Mouse (Mus musculus): ENCODE measurements around the gene Pla2g6. TPM values are rescaled to one million over a fixed set of nuclear protein-coding genes. Genes with fewer than 3 reads are reported as not detected.

Pla2g6 gene
- polyA plus RNA-seq, 1 experiment: 28.9 TPM

- no peak overlapping the region for H3K4me3 ChIP-seq (ENCODE audit: insufficient read depth, low read length)
- no peaks in the 10 kb centered on the region for H3K4me1 ChIP-seq (ENCODE audit: control insufficient read depth, insufficient read depth, low read length)
- H3K27ac ChIP-seq (ENCODE audit: insufficient read depth, low read length): no peak overlapping the region
- TF ChIP-seq POLR2A (IDR thresholded peaks at IDR 0.05; ENCODE audit: extremely low read depth, insufficient read depth, low read length) (no peak), CTCF (IDR thresholded peaks at IDR 0.05; ENCODE audit: extremely low read depth, insufficient read depth, low read length) (no peak)
Observed at GRCm38 (mm10) chr15:79268521-79268920, 59.7 kb downstream of the Pla2g6 start.

GRCm38 (mm10) chr15:79265384-79265783 is 62.8 kb downstream of the Pla2g6 start:
- no peaks in the 10 kb centered on the region for H3K4me1 ChIP-seq (ENCODE audit: control insufficient read depth, insufficient read depth, low read length)
- TF ChIP-seq CTCF (IDR thresholded peaks at IDR 0.05; ENCODE audit: extremely low read depth, insufficient read depth, low read length) (no peak), POLR2A (IDR thresholded peaks at IDR 0.05; ENCODE audit: extremely low read depth, insufficient read depth, low read length) (no peak)
- H3K4me3 ChIP-seq (ENCODE audit: insufficient read depth, low read length): no peak overlapping the region
- H3K27ac ChIP-seq (ENCODE audit: insufficient read depth, low read length): no peak overlapping the region

- no peak for TF ChIP-seq CTCF (IDR thresholded peaks at IDR 0.05; ENCODE audit: extremely low read depth, insufficient read depth, low read length)
- no peak overlapping the region for H3K4me3 ChIP-seq (ENCODE audit: insufficient read depth, low read length)
- no peak overlapping the region for H3K27ac ChIP-seq (ENCODE audit: insufficient read depth, low read length)
- no peaks in the 10 kb centered on the region for H3K4me1 ChIP-seq (ENCODE audit: control insufficient read depth, insufficient read depth, low read length)
Observed at GRCm38 (mm10) chr15:79263726-79264125, 64.5 kb downstream of the Pla2g6 start.

GRCm38 (mm10) chr15:79262786-79263309 is 65.3 kb downstream of the Pla2g6 start:
- TF ChIP-seq POLR2A (IDR thresholded peaks at IDR 0.05; ENCODE audit: extremely low read depth, insufficient read depth, low read length) (no peak), CTCF (IDR thresholded peaks at IDR 0.05; ENCODE audit: extremely low read depth, insufficient read depth, low read length) (no peak)
- Histone ChIP-seq H3K27ac (ENCODE audit: insufficient read depth, low read length) (no peak overlapping the region), H3K4me3 (ENCODE audit: insufficient read depth, low read length) (no peak overlapping the region), H3K4me1 (ENCODE audit: control insufficient read depth, insufficient read depth, low read length) (no peaks in the 10 kb centered on the region)

GRCm38 (mm10) chr15:79262375-79262774 is 65.8 kb downstream of the Pla2g6 start:
- H3K27ac ChIP-seq (ENCODE audit: insufficient read depth, low read length): no peak overlapping the region
- H3K4me3 ChIP-seq (ENCODE audit: insufficient read depth, low read length): no peak overlapping the region
- no peaks in the 10 kb centered on the region for H3K4me1 ChIP-seq (ENCODE audit: control insufficient read depth, insufficient read depth, low read length)
- TF ChIP-seq POLR2A (IDR thresholded peaks at IDR 0.05; ENCODE audit: extremely low read depth, insufficient read depth, low read length) (no peak), CTCF (IDR thresholded peaks at IDR 0.05; ENCODE audit: extremely low read depth, insufficient read depth, low read length) (no peak)

- peak overlapping the region; percentile 17 for H3K4me3 ChIP-seq (ENCODE audit: insufficient read depth, low read length)
- no peaks in the 10 kb centered on the region for H3K4me1 ChIP-seq (ENCODE audit: control insufficient read depth, insufficient read depth, low read length)
- TF ChIP-seq POLR2A (IDR thresholded peaks at IDR 0.05; ENCODE audit: extremely low read depth, insufficient read depth, low read length) (no peak), CTCF (IDR thresholded peaks at IDR 0.05; ENCODE audit: extremely low read depth, insufficient read depth, low read length) (no peak)
- H3K27ac ChIP-seq (ENCODE audit: insufficient read depth, low read length): no peak overlapping the region
Observed at GRCm38 (mm10) chr15:79261757-79262156, 66.4 kb downstream of the Pla2g6 start.

GRCm38 (mm10) chr15:79261095-79261725 is 67.0 kb downstream of the Pla2g6 start:
- no peaks in the 10 kb centered on the region for H3K4me1 ChIP-seq (ENCODE audit: control insufficient read depth, insufficient read depth, low read length)
- no peak overlapping the region for H3K27ac ChIP-seq (ENCODE audit: insufficient read depth, low read length)
- TF ChIP-seq POLR2A (IDR thresholded peaks at IDR 0.05; ENCODE audit: extremely low read depth, insufficient read depth, low read length) (peak; percentile 71; the same call in 1 of the 2 replicates), CTCF (IDR thresholded peaks at IDR 0.05; ENCODE audit: extremely low read depth, insufficient read depth, low read length) (no peak)
- H3K4me3 ChIP-seq (ENCODE audit: insufficient read depth, low read length): peak overlapping the region; percentile 21

GRCm38 (mm10) chr15:79258521-79258920 is 69.7 kb downstream of the Pla2g6 start:
- Histone ChIP-seq H3K4me1 (ENCODE audit: control insufficient read depth, insufficient read depth, low read length) (no peaks in the 10 kb centered on the region), H3K27ac (ENCODE audit: insufficient read depth, low read length) (no peak overlapping the region), H3K4me3 (ENCODE audit: insufficient read depth, low read length) (no peak overlapping the region)
- TF ChIP-seq POLR2A (IDR thresholded peaks at IDR 0.05; ENCODE audit: extremely low read depth, insufficient read depth, low read length) (no peak), CTCF (IDR thresholded peaks at IDR 0.05; ENCODE audit: extremely low read depth, insufficient read depth, low read length) (no peak)

- Histone ChIP-seq H3K4me3 (ENCODE audit: insufficient read depth, low read length) (no peak within 1 kb of the TSS), H3K4me1 (ENCODE audit: control insufficient read depth, insufficient read depth, low read length) (peaks cover 3% of the 10 kb centered on the region; the same call in 1 of the 2 replicates), H3K27ac (ENCODE audit: insufficient read depth, low read length) (no peak within 1 kb of the TSS)
- TF ChIP-seq CTCF (IDR thresholded peaks at IDR 0.05; ENCODE audit: extremely low read depth, insufficient read depth, low read length): no peak
- no peak for TF ChIP-seq POLR2A (IDR thresholded peaks at IDR 0.05; ENCODE audit: extremely low read depth, insufficient read depth, low read length)
Observed at GRCm38 (mm10) chr15:79254661-79255060, 73.5 kb downstream of the Pla2g6 start, which contains the start of gene Slc16a8. Gene Slc16a8, minus strand, starts transcription at chr15:79254761.

- no peak overlapping the region; the same call in 1 of the 2 replicates for H3K4me3 ChIP-seq (ENCODE audit: insufficient read depth, low read length)
- H3K4me1 ChIP-seq (ENCODE audit: control insufficient read depth, insufficient read depth, low read length): peaks cover 3% of the 10 kb centered on the region; the same call in 1 of the 2 replicates
- TF ChIP-seq POLR2A (IDR thresholded peaks at IDR 0.05; ENCODE audit: extremely low read depth, insufficient read depth, low read length): no peak
- TF ChIP-seq CTCF (IDR thresholded peaks at IDR 0.05; ENCODE audit: extremely low read depth, insufficient read depth, low read length): no peak
- H3K27ac ChIP-seq (ENCODE audit: insufficient read depth, low read length): no peak overlapping the region
Observed at GRCm38 (mm10) chr15:79252580-79252979, 75.6 kb downstream of the Pla2g6 start.

All from cortical plate, adult 2 months (tissue).